20 mouse cellular contexts compared by ENCODE assay signal in the genomic region with DNA sequence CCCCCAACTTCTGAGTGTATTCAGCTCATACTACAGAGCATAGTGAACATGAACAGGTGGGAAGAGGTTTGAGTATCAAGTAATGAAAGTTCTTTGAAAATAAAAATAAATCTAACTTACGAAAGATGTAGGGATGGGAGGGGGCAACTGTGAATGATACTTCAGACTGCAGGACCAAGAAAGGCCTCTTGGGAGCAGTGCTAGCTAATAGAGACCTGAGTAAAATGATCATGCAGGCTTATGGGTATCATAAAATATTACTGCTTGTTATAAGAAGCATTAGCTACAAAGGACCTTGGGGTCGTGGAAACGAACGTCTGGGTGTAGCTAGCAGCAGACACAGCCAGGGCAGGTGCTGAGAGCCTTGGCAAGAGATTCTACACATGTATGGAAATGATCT. TPM values are rescaled to one million over a fixed set of nuclear protein-coding genes. Genes with fewer than 3 reads are reported as not detected.
DNase-seq lines count a peak whose midpoint lies in the region; ATAC-seq and TF ChIP-seq lines count a peak whose summit lies in the region.
"Had no signal": no experiment of that assay in that cellular context is flagged by ENCODE, and none has a peak within 500 bp of the region (broad histone marks: within the 10 kb centered on the region; RNA-seq: fewer than 3 reads in every experiment).

No protein-coding gene starts in this region.

- 68% methylated on average over 4 of the region's 4 CpGs for whole genome bisulfite sequencing in hindbrain, postnatal 0 days
- 77% methylated on average over 4 of the region's 4 CpGs for WGBS in hindbrain, embryonic 14.5 days
- 66% methylated on average over 4 of the region's 4 CpGs for WGBS in liver, adult 2 months
- WGBS in liver, embryonic 11.5 days, result 75% methylated on average over 4 of the region's 4 CpGs

- TF ChIP-seq POLR2A in liver, adult 2 months (IDR thresholded peaks at IDR 0.05; ENCODE audit: extremely low read depth, insufficient read depth, low read length), result no peak

- H3K4me3 ChIP-seq in gastrocnemius, adult 2 months, result no peak overlapping the region
- no peak overlapping the region for H3K4me3 ChIP-seq in hindbrain, postnatal 0 days (ENCODE audit: low read length)
- H3K4me3 ChIP-seq in hindbrain, embryonic 14.5 days (replicated peaks; ENCODE audit: low read length), result no peak overlapping the region
- no peak overlapping the region for H3K4me3 ChIP-seq in liver, adult 2 months (ENCODE audit: insufficient read depth, low read depth, low read length)
- H3K4me3 ChIP-seq in liver, embryonic 11.5 days (ENCODE audit: low read depth, low read length), result no peak overlapping the region
- H3K4me3 ChIP-seq: embryonic facial prominence, embryonic 10.5 days; erythroblast, embryonic 14.5 days; forebrain, embryonic 15.5 days; hindbrain, embryonic 10.5 days; liver, embryonic 13.5 days; neural tube, embryonic 15.5 days had no signal

- no peak overlapping the region for H3K9ac ChIP-seq in hindbrain, postnatal 0 days (replicated peaks; ENCODE audit: low read length)
- no peak overlapping the region for H3K9ac ChIP-seq in hindbrain, embryonic 14.5 days
- no peak overlapping the region for H3K9ac ChIP-seq in liver, adult 2 months (ENCODE audit: low read depth, low read length)
- H3K9ac ChIP-seq in liver, embryonic 11.5 days (ENCODE audit: low read depth, low read length), result no peak overlapping the region
- H3K9ac ChIP-seq: forebrain, embryonic 15.5 days; liver, embryonic 13.5 days; neural tube, embryonic 15.5 days had no signal

- no peak overlapping the region for H3K4me2 ChIP-seq in hindbrain, postnatal 0 days (ENCODE audit: low read depth, low read length)
- no peak overlapping the region for H3K4me2 ChIP-seq in hindbrain, embryonic 14.5 days (replicated peaks)
- no peak overlapping the region for H3K4me2 ChIP-seq in liver, embryonic 11.5 days
- H3K4me2 ChIP-seq: forebrain, embryonic 15.5 days; liver, embryonic 13.5 days; neural tube, embryonic 15.5 days had no signal

- no peaks in the 10 kb centered on the region for H3K79me2 ChIP-seq in liver, adult 2 months (ENCODE audit: control insufficient read depth, insufficient read depth, low read length)

- no peaks in the 10 kb centered on the region for H3K27me3 ChIP-seq in hindbrain, postnatal 0 days (ENCODE audit: insufficient read depth, low read length)
- H3K27me3 ChIP-seq in hindbrain, embryonic 14.5 days (ENCODE audit: control insufficient read depth, insufficient read depth, low read length), result no peaks in the 10 kb centered on the region
- H3K27me3 ChIP-seq in liver, adult 2 months (ENCODE audit: control insufficient read depth, insufficient read depth, low read length), result no peaks in the 10 kb centered on the region
- no peaks in the 10 kb centered on the region; the same call in 1 of the 2 replicates for H3K27me3 ChIP-seq in liver, embryonic 11.5 days (replicated peaks; ENCODE audit: control insufficient read depth, insufficient read depth, low read length)
- H3K27me3 ChIP-seq: forebrain, embryonic 15.5 days; liver, embryonic 13.5 days; neural tube, embryonic 15.5 days had no signal

- no peaks in the 10 kb centered on the region for H3K9me3 ChIP-seq in hindbrain, postnatal 0 days (ENCODE audit: low read length)
- H3K9me3 ChIP-seq in hindbrain, embryonic 14.5 days (ENCODE audit: control insufficient read depth, low read length), result no peaks in the 10 kb centered on the region
- no peaks in the 10 kb centered on the region for H3K9me3 ChIP-seq in liver, embryonic 11.5 days (ENCODE audit: control insufficient read depth, low read length)
- H3K9me3 ChIP-seq: embryonic facial prominence, embryonic 10.5 days; forebrain, embryonic 15.5 days; hindbrain, embryonic 10.5 days; liver, embryonic 13.5 days; neural tube, embryonic 15.5 days had no signal

- peak; percentile 57 for TF ChIP-seq CTCF in gastrocnemius, adult 2 months (IDR thresholded peaks at IDR 0.05)
- TF ChIP-seq CTCF in hindbrain, postnatal 0 days (IDR thresholded peaks at IDR 0.05; ENCODE audit: low read depth), result peak; percentile 39; the same call in 1 of the 2 replicates
- peak; percentile 41 for TF ChIP-seq CTCF in liver, adult 2 months (IDR thresholded peaks at IDR 0.05; ENCODE audit: low read depth, low read length)

- ATAC-seq in hindbrain, postnatal 0 days, result no peak
- ATAC-seq in hindbrain, embryonic 14.5 days (ENCODE audit: low FRiP score), result no peak
- ATAC-seq in liver, embryonic 11.5 days (replicated peaks; ENCODE audit: low FRiP score), result no peak
- ATAC-seq: forebrain, embryonic 15.5 days had no signal

- H3K27ac ChIP-seq in gastrocnemius, adult 2 months, result peak overlapping the region; percentile 80
- no peak overlapping the region for H3K27ac ChIP-seq in hindbrain, postnatal 0 days
- no peak overlapping the region for H3K27ac ChIP-seq in hindbrain, embryonic 14.5 days
- H3K27ac ChIP-seq in liver, adult 2 months (replicated peaks; ENCODE audit: insufficient read depth, low read depth, low read length), result no peak overlapping the region
- H3K27ac ChIP-seq in liver, embryonic 11.5 days (ENCODE audit: low read depth, low read length), result no peak overlapping the region
- H3K27ac ChIP-seq: embryonic facial prominence, embryonic 10.5 days; forebrain, embryonic 15.5 days; hindbrain, embryonic 10.5 days; liver, embryonic 13.5 days; neural tube, embryonic 15.5 days had no signal

- intact Hi-C loops in gastrocnemius, adult 2 months (cut with DNase I), result loop anchor here (5.0 kb wide), 1 partner anchor 179 kb away; no protein-coding TSS in a partner anchor

- no peaks in the 10 kb centered on the region for H3K4me1 ChIP-seq in hindbrain, postnatal 0 days (ENCODE audit: insufficient read depth, low read length)
- no peaks in the 10 kb centered on the region for H3K4me1 ChIP-seq in hindbrain, embryonic 14.5 days (replicated peaks; ENCODE audit: control insufficient read depth, insufficient read depth, low read length)
- peaks cover 3% of the 10 kb centered on the region; the same call in 1 of the 2 replicates for H3K4me1 ChIP-seq in liver, adult 2 months (ENCODE audit: control insufficient read depth, insufficient read depth, low read length)
- no peaks in the 10 kb centered on the region for H3K4me1 ChIP-seq in liver, embryonic 11.5 days (replicated peaks; ENCODE audit: control insufficient read depth, insufficient read depth, low read length)
- H3K4me1 ChIP-seq: embryonic facial prominence, embryonic 10.5 days; forebrain, embryonic 15.5 days; hindbrain, embryonic 10.5 days; liver, embryonic 13.5 days had no signal

- DNase-seq in gastrocnemius, adult 2 months, result peak; percentile 20
- DNase-seq in gastrocnemius, postnatal 4 days (ENCODE audit: low spot score in 2 of 2), result no peak
- peak; percentile 17 for DNase-seq in hindbrain, postnatal 0 days (ENCODE audit: low spot score)
- DNase-seq in hindbrain, embryonic 14.5 days (ENCODE audit: low spot score), result no peak
- DNase-seq in liver, adult 2 months (ENCODE audit: extremely low read depth, low read depth, low spot score), result no peak
- no peak for DNase-seq in liver, embryonic 11.5 days (ENCODE audit: low spot score)
- DNase-seq in 3T3-L1 (ENCODE audit: low read depth, low spot score), result peak; percentile 12
- DNase-seq in T-cell, adult 2 months (ENCODE audit: low spot score), result no peak
- DNase-seq: cerebellum, postnatal 25 days; liver, embryonic 13.5 days; right cerebral cortex, postnatal 4 days had no signal

- no peaks in the 10 kb centered on the region for H3K36me3 ChIP-seq in hindbrain, postnatal 0 days (ENCODE audit: insufficient read depth, low read length)
- H3K36me3 ChIP-seq in hindbrain, embryonic 14.5 days (replicated peaks; ENCODE audit: control insufficient read depth, insufficient read depth), result no peaks in the 10 kb centered on the region
- peaks cover 54% of the 10 kb centered on the region for H3K36me3 ChIP-seq in liver, adult 2 months (ENCODE audit: control insufficient read depth, insufficient read depth, low read length)
- H3K36me3 ChIP-seq in liver, embryonic 11.5 days (ENCODE audit: control insufficient read depth, insufficient read depth, low read length), result no peaks in the 10 kb centered on the region
- H3K36me3 ChIP-seq: embryonic facial prominence, embryonic 10.5 days; forebrain, embryonic 15.5 days; hindbrain, embryonic 10.5 days; liver, embryonic 13.5 days; neural tube, embryonic 15.5 days had no signal

RNA-seq across cellular contexts. Expression of gene Ces1e, which starts 11.6 kb away (rescaled TPM):
- 1 to 10 TPM in 1 of 2 experiments, under 1 TPM in 1; 0.43 to 1.1 TPM for total RNA-seq in gastrocnemius, adult 2 months (2021)
- under 1 TPM in 1 of 2 experiments, not detected in 1; 0.18 TPM for total RNA-seq in gastrocnemius, postnatal 4 days (2021)
- total RNA-seq in hindbrain, postnatal 0 days (2014; rRNA removed), result not detected in 2 replicates
- not detected in 2 replicates for polyA plus RNA-seq in hindbrain, postnatal 0 days (2015; fragmentation: Nextera tagmentation; extraction: Ambion mirVana)
- polyA plus RNA-seq in hindbrain, embryonic 14.5 days (2014; fragmentation: Nextera tagmentation; extraction: Ambion mirVana), result not detected in 2 replicates
- total RNA-seq in liver, adult 2 months (2014; rRNA removed), result 135 and 161 TPM in 2 replicates
- polyA plus RNA-seq in liver, adult 2 months (2012; rRNA removed), result 80.8 and 82.7 TPM in 2 replicates
- not detected in 2 replicates for polyA plus RNA-seq in liver, embryonic 11.5 days (2014; fragmentation: Nextera tagmentation; extraction: Ambion mirVana)
- total RNA-seq: layer of hippocampus, adult 8-10 months; left cerebral cortex, postnatal 10 days; megakaryocyte, adult 5-6 weeks had no signal
- polyA plus RNA-seq: embryonic facial prominence, embryonic 10.5 days; erythroblast, embryonic 14.5 days; forebrain, embryonic 15.5 days; hindbrain, embryonic 10.5 days; neural tube, embryonic 15.5 days; urinary bladder, adult 2 months had no signal

RNA-seq across cellular contexts. Expression of gene Ces1d, which starts 20.2 kb away (rescaled TPM):
- 100 to 1,000 TPM in 1 of 2 experiments, 10 to 100 TPM in 1; 50.8 to 119 TPM for total RNA-seq in gastrocnemius, adult 2 months (2021)
- 1 to 10 TPM; 1.7 to 1.9 TPM for total RNA-seq in gastrocnemius, postnatal 4 days (2021)
- total RNA-seq in hindbrain, postnatal 0 days (2014; rRNA removed), result not detected in 2 replicates
- 0.11 and 0.15 TPM in 2 replicates for polyA plus RNA-seq in hindbrain, postnatal 0 days (2015; fragmentation: Nextera tagmentation; extraction: Ambion mirVana)
- 0.26 TPM in 1 of 2 replicates, not detected in the other for polyA plus RNA-seq in hindbrain, embryonic 14.5 days (2014; fragmentation: Nextera tagmentation; extraction: Ambion mirVana)
- 1,635 and 2,448 TPM in 2 replicates for total RNA-seq in liver, adult 2 months (2014; rRNA removed)
- polyA plus RNA-seq in liver, adult 2 months (2012; rRNA removed), result 539 and 606 TPM in 2 replicates
- polyA plus RNA-seq in liver, embryonic 11.5 days (2014; fragmentation: Nextera tagmentation; extraction: Ambion mirVana), result 0.16 and 1.1 TPM in 2 replicates
- total RNA-seq: left cerebral cortex, postnatal 10 days had no signal
- polyA plus RNA-seq: erythroblast, embryonic 14.5 days; forebrain, embryonic 15.5 days had no signal

Comparison
In these comparisons a context has a peak if more than half of its experiments do, and no peak if none do; other contexts are left out.
1. DNase-seq: peak in gastrocnemius, adult 2 months (single experiment), hindbrain, postnatal 0 days (single experiment) and 3T3-L1 (single experiment); none in gastrocnemius, postnatal 4 days (0 of 2), hindbrain, embryonic 14.5 days (single experiment), liver, adult 2 months (single experiment), liver, embryonic 11.5 days (single experiment) and T-cell, adult 2 months (single experiment).
2. RNA of gene Ces1e, which starts 11.6 kb away (total RNA-seq): 135 to 161 TPM in liver, adult 2 months; 0.43 to 1.1 TPM in gastrocnemius, adult 2 months, 0.18 TPM in gastrocnemius, postnatal 4 days and not detected in hindbrain, postnatal 0 days; every median in the first group is over 10 times any median in the second.
3. RNA of gene Ces1d, which starts 20.2 kb away (total RNA-seq): 1,635 to 2,448 TPM in liver, adult 2 months; 50.8 to 119 TPM in gastrocnemius, adult 2 months, 1.7 to 1.9 TPM in gastrocnemius, postnatal 4 days and not detected in hindbrain, postnatal 0 days; every median in the first group is over 10 times any median in the second.
4. Peak in every context shown above with its lines, with median percentiles within 50 percentile points of each other: CTCF ChIP-seq.